Comparison of ENCODE assay signal across 19 mouse cellular contexts in genomic region chr8:72006763-72007162, GRCm38 (mm10). TPM values are rescaled to one million over a fixed set of nuclear protein-coding genes. Genes with fewer than 3 reads are reported as not detected.
A peak's percentile ranks its signal among the peaks of the same experiment; 100 is the strongest.
DNase-seq lines count a peak whose midpoint lies in the region.
"Had no signal": no experiment of that assay in that cellular context is flagged by ENCODE, and none has a peak within 500 bp of the region (broad histone marks: within the 10 kb centered on the region; RNA-seq: fewer than 3 reads in every experiment).

No protein-coding gene starts in this region.

- DNase-seq in heart, adult 11 months: peak; percentile 71
- no peak for DNase-seq in heart, adult 18-20 months
- DNase-seq in testis, postnatal 10 days (ENCODE audit: low spot score): peak; percentile 23
- DNase-seq in testis, postnatal 14 days (ENCODE audit: low spot score): no peak
- DNase-seq: adrenal gland, adult 2 months; adrenal gland, adult 8-10 months; adrenal gland, postnatal 10 days; adrenal gland, postnatal 14 days; adrenal gland, postnatal 25 days; adrenal gland, postnatal 36 days; B cell, adult 2 months; cerebellum, adult 11 months; cerebellum, adult 11-12 months; cerebellum, adult 18-20 months had no signal

RNA-seq across cellular contexts. Expression of gene Cyp4f18, which starts 2.7 kb away (rescaled TPM):
- 1 to 10 TPM in 1 of 2 experiments, under 1 TPM in 1; 0.69 to 2.7 TPM for total RNA-seq in heart, adult 18-20 months (2021)
- total RNA-seq: G1E had no signal

RNA-seq across cellular contexts. Expression of gene Olfr372, which starts 34.3 kb away (rescaled TPM):
- not detected for total RNA-seq in heart, adult 18-20 months (2021)
- total RNA-seq: adrenal gland, adult 18-20 months; adrenal gland, adult 2 months; adrenal gland, adult 8-10 months; adrenal gland, postnatal 10 days; adrenal gland, postnatal 14 days; adrenal gland, postnatal 25 days; adrenal gland, postnatal 36 days; adrenal gland, postnatal 4 days; CH12.LX; ES-E14 had no signal

RNA-seq across cellular contexts. Expression of gene Zfp961, which starts 55.9 kb away (rescaled TPM):
- 1 to 10 TPM; 5.7 to 8.2 TPM for total RNA-seq in heart, adult 18-20 months (2021)

Comparison
In these comparisons a context has a peak if more than half of its experiments do, and no peak if none do; other contexts are left out.
1. DNase-seq: peak in heart, adult 11 months (single experiment) and testis, postnatal 10 days (single experiment); none in heart, adult 18-20 months (0 of 2) and testis, postnatal 14 days (single experiment).